Mouse (Mus musculus): ENCODE data around the gene Kntc1.
A peak's percentile ranks its signal among the peaks of the same experiment; 100 is the strongest.
"Not testable (repeated sequence)": the region's sequence is repeated elsewhere in the genome, so short reads cannot be mapped to it uniquely, and the experiment has no call there.

The Kntc1 gene

DNA sequence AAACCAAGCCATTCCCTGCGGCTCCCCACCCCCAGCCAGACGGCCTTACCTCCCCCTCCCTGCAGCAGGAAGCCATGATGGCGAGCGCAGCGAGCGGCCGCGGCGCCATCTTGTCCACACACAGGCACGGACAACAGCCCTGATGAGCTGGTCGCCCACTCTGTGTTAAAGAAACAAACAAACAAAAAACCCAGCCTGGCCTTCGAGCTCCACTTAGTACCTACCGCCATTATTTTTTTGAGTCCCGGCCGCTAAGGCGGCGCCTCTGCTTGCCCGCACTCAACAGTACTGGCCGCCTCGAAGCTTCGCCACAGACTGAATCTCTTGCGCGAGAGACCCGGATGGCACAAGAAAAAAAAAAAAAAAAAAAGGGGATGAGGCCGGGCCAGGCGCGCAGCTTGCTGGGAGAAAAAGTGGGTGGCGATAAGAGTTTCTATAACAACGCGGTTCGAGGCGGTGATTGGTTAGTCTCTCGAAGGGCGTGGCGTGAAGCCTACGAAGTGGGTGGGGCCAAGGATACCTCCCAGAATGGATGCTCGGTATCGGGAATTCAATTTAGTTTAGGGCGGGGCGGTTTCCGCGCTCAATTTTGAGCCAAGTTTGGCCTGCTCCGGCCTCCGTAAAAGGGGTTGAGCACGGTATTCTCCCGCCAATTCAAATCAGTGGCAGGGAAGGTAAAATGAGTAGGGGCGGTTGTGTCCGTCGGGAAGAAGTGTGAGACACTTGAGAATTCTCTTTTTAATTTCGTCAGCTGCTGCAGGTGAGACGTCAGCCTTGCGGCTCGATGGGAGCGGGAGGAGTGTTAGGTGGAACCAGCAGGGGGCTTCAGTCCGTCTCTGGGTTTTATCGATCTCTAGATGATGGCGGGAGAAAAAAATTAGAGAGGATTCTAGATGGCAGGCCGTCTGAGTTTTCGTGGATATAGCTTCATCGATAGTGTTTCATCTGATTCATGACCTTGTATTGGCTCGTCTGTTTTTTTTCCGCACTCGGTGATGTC is at the start of gene Kntc1, which contains the start of gene Rsrc2:
Gene Kntc1, plus strand, starts transcription at position 652 of the 1,000 bp plus-strand sequence.
Gene Rsrc2, minus strand, starts transcription at position 350 of the 1,000 bp plus-strand sequence.
- DNase-seq: peak; percentile 97 to 99

DNA sequence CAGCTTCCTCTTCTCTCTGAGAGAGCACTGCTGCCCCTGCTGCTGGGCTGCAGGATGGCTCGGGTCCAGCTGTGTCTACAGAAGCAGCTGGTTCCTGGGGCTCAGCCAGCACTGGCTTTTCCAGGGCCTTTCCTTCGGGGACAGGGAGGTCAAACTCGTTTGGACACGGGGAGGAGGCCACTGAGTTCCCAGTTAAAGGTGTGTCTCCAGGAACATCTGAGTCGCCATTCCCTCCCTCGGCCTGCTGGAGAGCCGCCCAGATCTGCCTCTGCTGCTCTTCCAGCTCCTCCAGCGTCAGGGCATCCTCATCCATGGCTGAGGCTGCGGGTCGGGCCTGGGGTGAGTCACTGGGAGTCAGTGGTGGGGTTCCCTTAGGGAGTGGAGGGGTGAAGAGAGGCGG is 48.9 kb upstream of the Kntc1 start:
- DNase-seq: peak; percentile 32 to 39

DNA sequence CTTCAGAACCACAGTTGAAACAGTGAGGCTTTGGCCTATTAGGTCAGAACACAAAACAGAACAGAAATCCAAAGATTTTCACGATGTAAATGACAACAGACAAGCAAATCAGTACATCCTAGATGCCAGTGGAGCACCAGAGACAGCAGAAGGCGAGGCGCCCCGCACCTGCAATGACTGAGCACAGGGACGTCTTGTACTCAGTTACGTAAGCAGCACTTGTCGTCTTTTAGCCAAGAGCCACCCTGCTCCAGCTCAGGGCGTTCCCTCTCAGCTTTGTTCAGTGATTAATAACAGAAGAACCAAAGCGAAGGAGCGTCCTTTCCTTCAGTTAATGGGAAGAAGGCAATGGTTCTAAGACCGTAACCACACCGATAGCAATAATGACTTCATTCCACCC is 40.9 kb upstream of the Kntc1 start:
- no peak for DNase-seq

DNA sequence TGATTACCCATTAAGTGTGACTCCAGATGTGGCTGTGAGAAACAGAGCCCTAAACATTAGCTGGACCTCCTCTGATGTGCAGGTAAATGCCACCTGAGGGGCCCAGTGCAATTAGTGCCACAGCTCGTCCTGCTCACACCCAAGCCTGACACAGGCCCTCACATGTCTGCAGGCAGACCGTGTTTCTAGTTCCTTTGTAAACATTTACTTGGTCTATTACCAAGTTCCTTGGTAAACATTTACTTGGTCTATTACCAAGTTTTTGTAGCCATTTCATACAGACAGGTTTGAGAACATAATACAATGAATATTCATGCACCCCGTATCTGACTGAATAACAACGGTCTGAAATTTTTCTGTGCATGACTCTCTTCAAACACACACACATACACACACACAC is 39.9 kb upstream of the Kntc1 start:
- DNase-seq: no peak

DNA sequence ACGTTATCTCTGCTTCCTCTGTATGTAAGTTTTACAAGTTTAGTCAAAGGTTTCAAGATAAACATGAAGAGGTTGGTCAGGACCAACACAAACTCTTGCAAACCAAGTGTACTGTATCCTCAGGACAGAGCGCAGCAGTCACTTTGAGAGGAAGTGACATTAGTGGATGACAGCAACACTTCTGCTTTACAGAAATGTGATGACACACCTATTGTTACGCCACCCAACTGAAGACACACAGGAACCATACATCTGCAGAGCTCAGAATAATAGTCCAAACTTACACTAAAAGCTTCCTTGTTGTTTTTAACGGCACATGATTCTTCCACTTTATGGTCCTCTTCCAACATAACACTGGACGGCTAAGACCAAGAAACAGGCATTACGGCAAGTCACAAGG is 35.7 kb upstream of the Kntc1 start:
- no peak for DNase-seq

DNA sequence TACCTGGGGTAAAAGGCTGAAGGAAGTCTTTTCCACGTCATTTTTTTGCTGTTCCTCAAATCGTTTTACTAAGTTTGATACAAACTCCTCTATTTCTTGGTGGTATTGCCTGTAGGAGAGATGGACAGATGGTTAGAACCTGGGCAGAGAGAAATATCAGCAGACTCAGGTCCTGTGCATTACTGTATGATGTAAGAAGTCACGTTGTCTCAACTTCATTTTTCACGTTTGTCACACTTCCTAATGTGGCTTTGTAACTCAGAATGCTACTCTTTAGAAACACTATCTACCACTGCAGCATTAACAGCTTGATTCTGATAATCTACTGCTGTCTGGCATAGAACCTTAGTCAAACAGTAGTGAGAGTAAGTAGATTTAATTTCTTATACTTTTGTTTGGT is 34.9 kb upstream of the Kntc1 start:
- no peak for DNase-seq

DNA sequence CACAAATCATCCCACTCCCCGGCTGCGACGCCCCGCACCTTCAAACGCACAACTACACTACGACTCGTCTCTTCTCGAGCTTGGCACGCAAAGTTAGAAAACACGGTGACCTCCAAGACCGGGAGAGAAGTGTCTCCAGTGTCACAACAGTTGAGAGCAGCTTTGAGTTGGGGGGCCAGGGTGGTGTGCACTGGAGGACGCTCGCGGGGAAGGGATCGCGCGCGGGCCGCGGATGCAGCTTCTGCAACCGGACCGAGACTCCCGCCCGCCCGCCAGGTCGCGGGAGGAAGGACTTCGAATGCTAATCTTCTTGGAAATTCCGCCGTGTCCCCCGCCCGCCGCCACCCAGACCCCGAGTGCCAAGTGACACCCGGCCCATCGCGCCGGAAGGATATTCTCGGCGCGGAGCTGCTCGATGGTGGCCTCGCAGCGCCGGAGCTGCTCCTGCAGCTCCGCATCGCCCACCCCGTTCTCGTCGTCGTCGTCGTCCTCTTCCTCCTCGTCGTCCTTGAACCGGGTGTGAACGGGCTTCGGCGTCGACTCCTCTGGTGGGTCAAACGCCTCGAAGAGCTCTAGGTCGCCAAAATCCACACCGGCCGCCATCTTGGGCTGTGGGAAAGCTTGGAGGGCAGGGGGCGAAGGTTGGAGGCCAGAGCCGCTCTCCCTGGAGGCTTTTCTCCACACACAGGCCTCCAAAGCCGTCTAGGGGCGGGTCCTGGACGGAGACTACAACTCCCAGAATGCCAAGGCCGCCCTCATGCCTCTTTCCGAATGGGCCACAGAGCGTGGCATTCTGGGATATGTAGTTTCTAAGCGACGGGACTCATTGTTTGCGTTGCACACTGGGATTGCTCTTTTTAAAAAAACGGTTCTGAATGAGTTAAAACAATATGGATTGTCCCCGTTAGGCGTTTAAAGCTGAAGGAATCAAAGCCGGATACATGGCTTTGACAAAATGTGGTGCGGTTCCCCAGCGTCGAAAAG is 28.9 kb upstream of the Kntc1 start, which contains the start of gene Zcchc8:
Gene Zcchc8, minus strand, starts transcription at position 773 of the 984 bp plus-strand sequence.
- peak; percentile 94 to 95 for DNase-seq

DNA sequence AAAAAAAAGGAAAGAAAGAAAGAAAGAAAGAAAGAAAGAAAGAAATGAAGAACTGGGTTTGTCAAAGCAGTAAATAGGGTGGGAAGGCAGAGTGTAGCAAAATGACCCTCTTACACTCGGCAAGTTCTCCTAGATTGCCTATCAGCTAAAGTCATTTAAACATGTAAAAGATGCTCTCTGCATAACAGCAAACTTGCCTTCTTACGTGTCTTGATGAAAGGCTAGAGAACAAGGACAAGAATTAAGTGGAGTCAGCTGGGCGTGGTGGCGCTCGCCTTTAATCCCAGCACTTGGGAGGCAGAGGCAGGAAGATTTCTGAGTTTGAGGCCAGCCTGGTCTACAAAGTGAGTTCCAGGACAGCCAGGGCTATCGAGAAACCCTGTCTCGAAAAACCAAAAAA is 25.7 kb upstream of the Kntc1 start:
- not testable (repeated sequence) for DNase-seq

DNA sequence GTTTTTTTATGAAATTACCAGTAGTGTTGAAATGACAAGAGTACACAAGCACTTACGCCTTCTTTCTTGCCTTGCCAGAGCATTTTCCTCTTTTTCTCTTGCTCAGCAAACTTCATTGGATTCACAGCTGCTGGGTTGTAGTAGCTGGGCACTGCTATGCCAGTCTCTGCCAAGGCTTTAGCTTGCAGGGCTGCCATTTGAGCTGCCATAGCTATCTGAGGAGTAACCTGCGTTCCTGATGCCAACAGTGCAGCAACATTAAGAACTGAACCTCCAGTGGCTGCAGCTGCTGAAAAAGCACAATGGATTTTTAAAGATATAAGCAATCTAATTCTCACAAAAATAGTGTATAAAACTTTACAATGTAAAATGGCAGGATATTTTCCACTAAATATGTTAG is 18.5 kb upstream of the Kntc1 start:
- no peak for DNase-seq

DNA sequence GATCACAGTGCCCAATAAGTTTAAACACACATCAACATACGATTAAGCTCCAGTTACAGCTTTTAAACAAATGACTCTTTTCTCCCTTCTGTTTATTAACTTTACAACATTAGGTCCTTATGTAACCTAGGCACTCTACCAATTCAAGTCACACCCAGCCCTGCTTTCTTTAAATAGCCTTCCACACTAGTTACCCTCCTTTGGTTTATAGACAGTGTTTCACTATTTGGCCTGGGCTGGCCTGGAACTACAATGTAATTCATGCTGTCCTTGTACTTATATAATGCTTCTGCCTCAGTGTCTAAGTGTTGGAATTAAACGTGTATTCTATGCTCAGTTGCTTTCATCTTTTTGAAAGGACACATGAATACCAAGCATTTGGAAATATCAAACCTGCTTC is 5.2 kb upstream of the Kntc1 start:
- no peak for DNase-seq

DNA sequence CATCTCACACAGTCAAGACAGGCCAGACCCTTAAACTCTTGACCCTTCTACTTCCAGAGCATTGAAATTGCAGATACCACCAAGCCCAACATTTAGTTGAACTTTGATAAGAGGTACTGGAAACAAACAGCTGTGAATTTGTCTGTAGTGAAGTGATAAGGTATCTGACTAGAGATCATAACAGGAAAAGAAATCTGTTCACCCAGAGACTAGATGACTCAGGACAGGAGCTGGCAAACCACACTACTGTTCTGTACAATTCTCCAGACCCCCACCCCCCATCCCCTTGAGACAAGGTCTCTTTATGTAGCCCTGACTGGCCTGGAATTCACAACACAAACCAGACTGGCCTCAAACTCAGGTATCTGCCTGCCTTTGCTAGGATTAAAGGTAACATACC is 3.3 kb upstream of the Kntc1 start:
- DNase-seq: no peak

DNA sequence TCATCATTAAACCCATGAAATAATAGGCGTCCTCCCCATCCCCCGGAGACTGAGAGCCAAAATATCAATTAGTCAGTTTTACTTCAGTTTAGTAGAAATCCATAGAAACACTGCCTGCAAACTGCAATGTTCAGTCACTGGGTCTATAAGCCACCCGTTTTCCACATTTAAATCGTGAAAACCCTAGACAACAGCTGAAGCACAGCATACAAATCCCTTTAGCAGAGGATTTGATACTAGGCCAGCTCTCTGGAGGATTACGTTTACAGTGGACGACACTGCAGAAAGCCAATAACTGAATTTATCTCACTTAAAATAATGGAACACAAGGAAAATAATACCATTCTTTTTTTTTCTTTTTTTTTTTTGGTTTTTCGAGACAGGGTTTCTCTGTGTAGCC is 1.9 kb upstream of the Kntc1 start:
- no peak for DNase-seq

DNA sequence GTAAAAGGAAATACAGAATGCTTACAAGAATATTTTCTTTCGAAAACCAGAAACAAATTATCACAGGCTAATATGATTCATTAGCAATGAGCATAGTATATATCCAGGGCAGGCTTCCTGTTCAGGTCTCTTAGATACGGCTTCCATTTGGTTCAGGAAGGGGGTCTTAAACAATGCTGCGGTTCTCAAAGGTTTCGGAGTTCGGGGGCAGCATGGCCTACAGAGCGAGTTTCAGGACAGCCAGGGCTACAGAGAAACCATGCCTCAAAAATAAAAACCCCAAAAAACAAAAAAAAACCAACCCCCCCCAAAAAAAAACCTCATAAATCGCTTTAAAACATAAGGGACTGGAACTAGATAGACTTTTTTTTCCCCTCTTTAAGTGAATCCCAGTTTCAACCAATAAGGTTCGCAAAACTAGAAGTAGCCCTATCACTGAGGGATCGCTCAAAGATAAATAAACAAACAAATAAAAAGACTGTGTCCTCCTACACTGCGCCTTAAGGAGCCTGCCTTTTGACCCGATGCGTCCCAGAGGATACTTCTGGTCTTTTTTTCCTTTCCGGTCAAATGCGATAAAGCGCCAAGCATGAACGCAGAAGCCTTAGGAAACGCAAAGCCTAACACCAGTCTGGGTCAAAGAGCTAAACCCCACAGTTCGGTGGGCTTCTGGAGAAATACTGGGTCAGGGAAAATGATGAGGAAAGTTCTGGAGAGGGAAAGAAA is 1.0 kb upstream of the Kntc1 start:
- DNase-seq: no peak

DNA sequence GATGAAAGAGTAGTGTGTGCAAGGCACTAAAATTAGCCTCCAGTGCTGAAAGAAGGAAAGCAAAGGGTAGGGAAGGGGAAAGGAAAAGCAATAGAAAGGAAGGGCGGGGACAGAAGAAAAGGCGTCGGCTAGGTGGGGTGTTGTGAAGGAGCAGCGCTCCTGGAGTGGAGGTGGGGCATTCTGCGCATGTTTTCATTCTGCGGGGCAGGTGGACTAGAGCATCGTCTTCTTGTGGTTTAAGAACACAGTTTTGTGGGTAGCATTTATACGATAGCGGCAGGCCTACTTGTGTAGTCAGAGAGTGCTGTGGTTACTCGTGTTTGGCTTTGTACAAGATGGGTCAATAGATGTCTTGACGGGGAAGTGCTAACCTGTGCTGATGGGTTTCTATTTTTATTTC is 16.0 kb downstream of the Kntc1 start:
- no peak for DNase-seq

DNA sequence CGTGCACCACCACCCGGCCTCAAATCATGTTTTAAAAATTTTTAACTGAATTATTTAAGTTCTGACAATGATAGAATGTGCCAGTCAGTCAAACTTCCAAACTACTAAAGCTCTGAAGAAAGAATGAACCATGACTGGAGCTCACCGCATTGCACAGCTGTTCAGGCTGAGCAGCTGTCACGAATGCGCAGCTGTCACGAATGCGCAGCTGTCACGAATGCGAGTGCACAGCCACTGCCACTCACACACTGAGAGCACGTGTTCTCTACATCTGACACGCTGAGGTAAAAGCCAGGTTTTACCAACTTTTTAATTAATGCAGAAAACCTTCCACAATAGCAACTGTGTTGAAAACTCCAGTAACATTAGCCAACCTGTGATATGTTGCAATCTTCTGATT is 16.9 kb downstream of the Kntc1 start:
- not testable (repeated sequence) for DNase-seq

DNA sequence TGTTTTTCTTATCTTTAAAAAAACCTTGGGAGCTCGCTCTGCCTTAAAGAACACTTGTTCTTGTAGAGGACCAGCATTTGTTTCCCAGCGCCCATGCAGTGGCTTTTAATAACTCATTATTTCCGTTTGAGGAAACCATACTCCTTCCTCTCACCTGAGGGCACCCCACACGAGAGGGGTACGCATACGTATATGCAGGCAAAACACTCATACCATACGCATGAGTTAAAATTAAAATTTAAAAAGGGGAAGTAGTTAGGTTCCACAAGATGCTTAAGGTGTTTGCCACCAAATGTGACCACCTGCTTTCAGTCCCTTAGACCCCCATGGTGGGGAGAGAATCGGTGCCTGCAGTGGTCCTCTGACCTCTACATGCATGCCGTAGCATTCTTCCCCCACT is 23.9 kb downstream of the Kntc1 start:
- no peak for DNase-seq

DNA sequence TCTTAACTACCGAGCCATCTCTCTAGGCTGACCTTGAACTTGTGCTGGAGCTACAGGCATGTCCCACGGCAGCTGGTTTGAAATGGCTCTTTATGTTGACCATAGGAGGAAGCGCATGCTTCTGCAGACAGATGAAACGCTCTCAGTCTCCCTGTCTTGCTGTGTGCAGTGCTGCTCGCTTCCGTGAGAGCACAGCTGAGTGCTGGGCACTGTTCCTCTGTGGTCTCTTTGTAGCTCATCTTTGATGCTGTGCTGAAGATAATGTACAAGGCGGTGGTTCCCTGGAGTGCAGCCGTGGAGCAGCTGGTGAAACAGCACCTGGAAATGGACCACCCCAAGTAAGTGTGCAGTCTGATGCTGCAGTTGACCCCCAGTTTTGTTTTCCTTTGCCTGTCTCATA is 31.2 kb downstream of the Kntc1 start:
- no peak for DNase-seq

DNA sequence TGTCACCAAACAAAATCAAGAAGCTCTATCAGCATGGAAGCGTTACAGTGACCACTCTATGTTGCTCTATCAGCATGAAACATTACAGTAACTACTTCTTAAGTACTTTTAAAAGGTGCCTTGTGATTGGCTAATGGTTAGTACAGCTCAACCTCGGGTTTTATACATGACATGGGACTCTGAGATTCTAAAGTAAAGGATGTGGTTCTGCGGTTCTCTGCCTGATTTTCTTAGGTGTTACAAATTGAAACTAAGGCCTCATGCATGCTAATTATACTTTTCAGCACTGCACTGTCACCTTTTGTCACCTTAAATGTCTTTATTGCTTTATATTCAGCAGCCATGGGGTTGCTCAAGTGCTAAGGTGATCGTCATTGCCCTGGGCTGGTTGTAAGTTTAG is 32.3 kb downstream of the Kntc1 start:
- no peak for DNase-seq

DNA sequence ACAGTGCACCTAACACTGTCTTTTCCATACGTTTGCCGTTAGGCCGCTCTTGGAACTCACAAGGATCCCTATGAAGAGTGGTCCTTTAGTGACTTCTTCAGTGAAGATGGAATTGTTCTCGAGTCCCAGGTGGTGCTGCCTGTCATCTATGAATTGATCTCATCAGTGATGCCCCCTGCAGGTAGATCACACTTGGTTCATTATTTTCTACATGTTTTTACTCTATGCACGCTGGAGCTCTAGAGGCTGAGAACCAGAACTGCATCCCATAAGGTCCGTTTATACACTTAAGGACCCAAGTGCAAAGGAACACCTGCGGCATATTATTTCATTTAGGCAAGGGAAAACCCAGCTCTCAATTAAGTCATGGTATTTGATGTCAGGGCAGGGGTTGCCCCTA is 39.5 kb downstream of the Kntc1 start:
- DNase-seq: no peak

DNA sequence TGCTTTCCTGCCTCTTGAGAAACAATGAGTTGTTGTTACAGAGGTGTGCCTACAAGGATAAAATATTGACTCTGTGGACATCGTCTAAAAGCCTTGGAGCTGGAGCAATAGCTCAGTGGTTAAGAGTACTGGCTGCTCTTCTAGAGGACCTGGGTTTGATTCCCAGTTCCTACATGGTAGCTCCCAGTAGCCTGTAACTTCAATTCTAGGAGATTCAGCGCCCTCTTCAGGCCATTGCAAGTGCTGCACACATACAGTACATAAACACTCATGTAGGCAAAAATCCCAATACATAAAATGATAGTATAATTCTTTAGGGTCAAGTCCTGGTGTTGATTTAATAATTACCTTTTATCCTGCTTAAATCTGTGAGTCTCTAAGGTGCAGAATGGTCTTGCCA is 43.6 kb downstream of the Kntc1 start:
- DNase-seq: no peak

DNA sequence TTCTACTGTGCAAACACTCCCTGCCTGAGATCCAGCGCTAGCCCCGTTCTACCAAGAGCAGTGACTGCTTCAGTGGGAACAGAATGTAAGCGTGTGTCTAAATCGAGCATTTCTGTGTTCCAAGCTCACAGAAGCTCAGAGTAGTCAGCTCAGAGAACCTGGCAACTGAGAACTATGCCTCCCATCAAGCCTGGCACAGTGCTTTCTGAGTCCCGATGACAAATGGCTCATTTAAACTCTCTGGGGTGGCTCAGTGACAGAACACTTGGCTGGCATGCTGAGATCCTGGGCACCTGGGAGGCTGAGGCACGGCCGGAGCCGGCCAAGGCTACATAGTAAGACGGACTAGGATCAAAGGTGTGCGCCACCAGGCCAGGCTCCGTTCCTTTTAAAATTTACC is 56.8 kb downstream of the Kntc1 start:
- peak; percentile 77 to 86 for DNase-seq

DNA sequence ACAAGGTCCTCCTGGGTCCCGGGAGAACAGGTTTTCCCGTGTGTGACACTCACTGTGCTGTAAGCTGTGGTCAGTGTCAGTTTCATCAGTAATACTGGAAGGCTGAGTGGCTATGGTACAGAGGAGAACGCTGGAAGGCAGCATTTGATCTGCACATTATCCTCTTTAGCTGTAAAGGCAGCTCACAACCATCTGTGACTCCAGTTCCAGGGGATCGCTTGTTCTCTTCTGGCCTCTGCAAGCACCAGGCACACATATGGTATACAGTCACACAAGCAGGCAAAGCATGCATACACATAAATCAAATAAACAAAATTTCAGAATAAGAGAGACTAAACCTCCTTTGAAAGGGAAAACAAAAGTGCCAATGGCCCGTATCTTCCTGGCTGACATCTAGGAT is 59.0 kb downstream of the Kntc1 start:
- no peak for DNase-seq

DNA sequence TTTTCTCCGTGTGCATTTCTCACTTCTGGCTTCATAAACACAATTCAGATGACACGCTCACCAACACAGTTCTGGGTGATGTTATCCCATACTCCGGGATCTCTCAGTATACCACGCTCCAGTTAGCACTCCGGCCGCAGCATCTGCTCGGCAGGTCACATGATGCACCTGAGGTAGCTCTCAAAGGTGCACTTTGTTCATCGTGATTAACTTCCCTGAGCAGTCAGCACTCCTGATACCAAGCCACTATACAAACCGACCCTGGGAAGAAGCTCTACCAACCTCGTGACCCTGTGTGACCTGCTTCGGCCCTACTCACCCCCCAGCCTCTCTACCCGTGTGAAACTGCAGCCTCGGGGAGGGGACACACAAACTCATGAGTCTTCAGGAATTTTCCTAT is 59.6 kb downstream of the Kntc1 start:
- no peak for DNase-seq

All from cerebellum, adult 18-20 months (tissue).